Mouse (Mus musculus) limb, embryonic 11.5 days (tissue): ENCODE measurements around the gene Armc2. TPM values are rescaled to one million over a fixed set of nuclear protein-coding genes. Genes with fewer than 3 reads are reported as not detected.

Source experiments
- ATAC-seq: fragments of 200-750 bp; cut with Nextera tagmentation; 2 replicates; pipeline ENCODE4 v1.8.0; 2017; ENCODE audit warnings: low read depth; ENCODE audit not compliant: insufficient number of reproducible peaks, low FRiP score, low TSS enrichment
- DNase-seq: peaks from one replicate; pipeline ENCODE4 v3.0.0-alpha.2; 2015; ENCODE audit warnings: low spot score
- H3K27ac ChIP-seq: fragments of 300-500 bp; sonication (generic); replicated peaks from 2 replicates; pipeline ENCODE4 v1.5.1; 2014; ENCODE audit warnings: low read depth, mild to moderate bottlenecking, low read length
- H3K27me3 ChIP-seq: fragments of 300-500 bp; sonication (generic); 2 replicates; pipeline ENCODE4 v1.6.1; 2014; ENCODE audit warnings: mild to moderate bottlenecking, low read length, mixed read lengths; ENCODE audit not compliant: control insufficient read depth, insufficient read depth
- H3K36me3 ChIP-seq: fragments of 300-500 bp; sonication (generic); 2 replicates; pipeline ENCODE4 v1.6.1; 2014; ENCODE audit warnings: mild to moderate bottlenecking, low read length, moderate library complexity, mixed read lengths; ENCODE audit not compliant: control insufficient read depth, insufficient read depth
- H3K4me1 ChIP-seq: fragments of 300-500 bp; sonication (generic); 2 replicates; pipeline ENCODE4 v1.6.1; 2014; ENCODE audit warnings: low read length, mixed read lengths; ENCODE audit not compliant: control insufficient read depth, insufficient read depth
- H3K4me2 ChIP-seq: fragments of 300-500 bp; sonication (generic); 2 replicates; pipeline ENCODE4 v1.6.1; 2014; ENCODE audit warnings: low read depth, mild to moderate bottlenecking, moderate library complexity; ENCODE audit not compliant: severe bottlenecking
- H3K4me3 ChIP-seq: fragments of 300-500 bp; sonication (generic); 2 replicates; pipeline ENCODE4 v1.5.1; 2014; ENCODE audit warnings: low read depth, low read length
- H3K9ac ChIP-seq: fragments of 300-500 bp; sonication (generic); 2 replicates; pipeline ENCODE4 v1.6.1; 2014; ENCODE audit warnings: mild to moderate bottlenecking, low read length
- H3K9me3 ChIP-seq: fragments of 300-500 bp; sonication (generic); 2 replicates; pipeline ENCODE4 v1.6.1; 2016; ENCODE audit warnings: low read length; ENCODE audit not compliant: control insufficient read depth
- WGBS: fragments of 180-500 bp; shearing (Covaris S2); extraction: QIAGEN DNeasy Blood & Tissue Kit; methylation state at CpG from one replicate; pipeline ENCODE4 v1.1.7; 2014; 5-methylcytosine and 5-hydroxymethylcytosine counted together
- polyA plus RNA-seq: library from polyadenylated mRNA; unstranded; fragments of >200 nt; fragmentation: Nextera tagmentation; extraction: Ambion mirVana; gene quantifications from 2 replicates; pipeline ENCODE4 v1.2.1, GENCODE M21; 2014

Gene Armc2
- polyA plus RNA-seq, 1 experiment from 2014 or later, result 7.0 TPM

- no peak overlapping the region for H3K4me3 ChIP-seq
- WGBS, result 34% methylated on average over 3 of the region's 3 CpGs
- peaks cover 12% of the 10 kb centered on the region; the same call in 1 of the 2 replicates for H3K4me1 ChIP-seq
- DNase-seq, result no peak
- H3K27me3 ChIP-seq, result no peaks in the 10 kb centered on the region
- no peaks in the 10 kb centered on the region for H3K36me3 ChIP-seq
- H3K27ac ChIP-seq, result no peak overlapping the region
- no peak overlapping the region for H3K4me2 ChIP-seq
- no peak overlapping the region for H3K9ac ChIP-seq
- H3K9me3 ChIP-seq, result no peaks in the 10 kb centered on the region
- ATAC-seq, result no peak
Observed at GRCm38 (mm10) chr10:42033571-42033970, 15.3 kb upstream of the Armc2 start.

GRCm38 (mm10) chr10:42031021-42031420 lies 12.8 kb upstream of the Armc2 start:
- 15% methylated on average over 16 of the region's 16 CpGs for WGBS
- DNase-seq, result peak; percentile 85
- no peaks in the 10 kb centered on the region for H3K9me3 ChIP-seq
- no peak; the same call in 1 of the 2 replicates for ATAC-seq
- no peak overlapping the region for H3K27ac ChIP-seq
- H3K4me1 ChIP-seq, result peaks cover 12% of the 10 kb centered on the region; the same call in 1 of the 2 replicates
- no peak overlapping the region for H3K4me3 ChIP-seq
- peak overlapping the region; percentile 13; the same call in 1 of the 2 replicates for H3K4me2 ChIP-seq
- H3K9ac ChIP-seq, result no peak overlapping the region
- H3K27me3 ChIP-seq, result no peaks in the 10 kb centered on the region
- H3K36me3 ChIP-seq, result no peaks in the 10 kb centered on the region

- no peak overlapping the region for H3K4me3 ChIP-seq
- H3K9me3 ChIP-seq, result no peaks in the 10 kb centered on the region
- peaks cover 8% of the 10 kb centered on the region; the same call in 1 of the 2 replicates for H3K4me1 ChIP-seq
- no peak for DNase-seq
- no peak overlapping the region for H3K9ac ChIP-seq
- H3K36me3 ChIP-seq, result no peaks in the 10 kb centered on the region
- ATAC-seq, result no peak
- no peak overlapping the region for H3K27ac ChIP-seq
- no peaks in the 10 kb centered on the region for H3K27me3 ChIP-seq
- 71% methylated on average over 5 of the region's 5 CpGs for WGBS
- H3K4me2 ChIP-seq, result no peak overlapping the region
Observed at GRCm38 (mm10) chr10:42029502-42029901, 11.3 kb upstream of the Armc2 start.

GRCm38 (mm10) chr10:42027337-42027736 lies 9.1 kb upstream of the Armc2 start:
- Histone ChIP-seq H3K27ac (no peak overlapping the region), H3K36me3 (no peaks in the 10 kb centered on the region), H3K27me3 (no peaks in the 10 kb centered on the region), H3K9ac (no peak overlapping the region), H3K9me3 (no peaks in the 10 kb centered on the region), H3K4me1 (peaks cover 8% of the 10 kb centered on the region; the same call in 1 of the 2 replicates), H3K4me2 (no peak overlapping the region), H3K4me3 (no peak overlapping the region)
- ATAC-seq (no peak), DNase-seq (no peak)
- 84% methylated on average over 11 of the region's 11 CpGs for WGBS

- Histone ChIP-seq H3K27me3 (no peaks in the 10 kb centered on the region), H3K4me2 (no peak overlapping the region), H3K4me1 (no peaks in the 10 kb centered on the region), H3K9ac (no peak overlapping the region), H3K9me3 (no peaks in the 10 kb centered on the region), H3K36me3 (no peaks in the 10 kb centered on the region), H3K4me3 (no peak overlapping the region), H3K27ac (no peak overlapping the region)
- no peak for ATAC-seq
- WGBS, result 68% methylated on average over 6 of the region's 6 CpGs
- no peak for DNase-seq
Observed at GRCm38 (mm10) chr10:42024406-42024805, 6.2 kb upstream of the Armc2 start.

GRCm38 (mm10) chr10:42021536-42021935 lies 3.3 kb upstream of the Armc2 start:
- ATAC-seq (no peak), DNase-seq (no peak)
- no peak overlapping the region for H3K27ac ChIP-seq
- no peak overlapping the region for H3K4me2 ChIP-seq
- WGBS, result 86% methylated on average over 9 of the region's 9 CpGs
- H3K36me3 ChIP-seq, result no peaks in the 10 kb centered on the region
- H3K27me3 ChIP-seq, result no peaks in the 10 kb centered on the region
- no peaks in the 10 kb centered on the region for H3K9me3 ChIP-seq
- no peaks in the 10 kb centered on the region for H3K4me1 ChIP-seq
- no peak overlapping the region for H3K9ac ChIP-seq
- no peak overlapping the region for H3K4me3 ChIP-seq

- DNase-seq (no peak), ATAC-seq (no peak)
- H3K4me2 ChIP-seq, result no peak overlapping the region
- no peak overlapping the region for H3K4me3 ChIP-seq
- H3K27me3 ChIP-seq, result no peaks in the 10 kb centered on the region
- no peaks in the 10 kb centered on the region for H3K36me3 ChIP-seq
- 0 out of 2 replicates have a peak overlapping the region, but pooled peaks have one; percentile 21 for H3K27ac ChIP-seq
- no peak overlapping the region for H3K9ac ChIP-seq
- 0 out of 2 replicates have a peak, but pooled peaks cover 3% of the 10 kb centered on the region for H3K4me1 ChIP-seq
- H3K9me3 ChIP-seq, result no peaks in the 10 kb centered on the region
- WGBS, result 42% methylated on average over 5 of the region's 5 CpGs
Observed at GRCm38 (mm10) chr10:42014086-42014485, 4.2 kb downstream of the Armc2 start.

- no peak overlapping the region for H3K9ac ChIP-seq
- 0 out of 2 replicates have a peak, but pooled peaks cover 3% of the 10 kb centered on the region for H3K4me1 ChIP-seq
- H3K9me3 ChIP-seq, result no peaks in the 10 kb centered on the region
- no peak overlapping the region for H3K4me2 ChIP-seq
- DNase-seq (no peak), ATAC-seq (no peak)
- WGBS, result 82% methylated on average over 10 of the region's 10 CpGs
- H3K27ac ChIP-seq, result no peak overlapping the region
- no peak overlapping the region for H3K4me3 ChIP-seq
- no peaks in the 10 kb centered on the region for H3K27me3 ChIP-seq
- no peaks in the 10 kb centered on the region for H3K36me3 ChIP-seq
Observed at GRCm38 (mm10) chr10:42010761-42011435, 7.3 kb downstream of the Armc2 start.
